Mouse (Mus musculus) monocyte, adult 5-6 weeks (primary cell): ENCODE data around the gene C3. TPM values are rescaled to one million over a fixed set of nuclear protein-coding genes. Genes with fewer than 3 reads are reported as not detected.

ENCODE experiments used
- ATAC-seq: fragments of 153-309, 156-312 bp; replicated peaks from 2 replicates; pipeline ENCODE4 v1.8.0; 2017; ENCODE audit warnings: mild to moderate bottlenecking; ENCODE audit not compliant: low TSS enrichment, insufficient number of reproducible peaks, severe bottlenecking, poor library complexity, low FRiP score
- total RNA-seq: library from RNA; stranded (forward); fragments of 200-1000, 200-491, 200-594 nt; gene quantifications from 3 replicates; pipeline ENCODE4 v1.2.3, GENCODE M21; 2017

The C3 gene
- total RNA-seq, 1 experiment from 2014 or later: 129 TPM

DNA sequence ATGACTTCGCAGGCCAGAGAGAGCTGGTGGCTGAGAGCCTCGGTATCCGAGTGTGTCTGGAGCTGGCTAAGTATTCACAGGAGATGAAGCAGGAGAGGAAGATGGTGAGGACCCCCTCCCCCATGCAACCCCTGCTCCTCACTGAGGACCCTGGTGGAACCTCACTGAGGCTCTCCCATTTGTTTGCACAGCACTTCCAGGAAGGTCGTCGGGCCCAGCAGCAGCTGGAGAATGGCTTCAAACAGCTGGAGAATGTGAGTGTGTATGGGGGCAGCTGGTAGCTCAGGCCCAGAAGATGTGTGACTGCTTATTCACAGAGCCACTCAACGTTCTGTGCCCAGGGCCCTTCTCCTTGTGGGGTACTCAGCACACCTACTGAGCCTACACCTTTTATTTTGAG lies 25.4 kb upstream of the C3 start:
- no peak for ATAC-seq

DNA sequence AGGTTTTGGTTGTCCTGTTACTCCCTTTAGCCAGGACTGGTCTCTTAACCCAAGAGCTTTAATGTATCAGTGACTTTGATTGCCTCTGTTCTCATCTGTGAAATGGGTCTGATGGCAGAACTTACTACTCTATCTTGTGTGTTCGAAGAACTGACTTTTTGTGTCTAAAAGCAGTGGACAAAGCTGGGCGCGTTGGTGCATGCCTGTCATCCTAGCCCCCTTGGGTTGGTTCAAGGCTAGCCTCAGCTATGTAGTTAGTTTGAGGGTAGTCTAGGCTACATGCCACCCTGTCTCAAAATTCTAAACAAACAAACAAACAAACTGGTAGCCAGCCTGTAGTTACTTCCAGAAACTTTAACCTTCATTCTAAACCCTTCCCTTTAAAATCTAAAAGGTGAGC lies 23.5 kb upstream of the C3 start:
- no peak for ATAC-seq

DNA sequence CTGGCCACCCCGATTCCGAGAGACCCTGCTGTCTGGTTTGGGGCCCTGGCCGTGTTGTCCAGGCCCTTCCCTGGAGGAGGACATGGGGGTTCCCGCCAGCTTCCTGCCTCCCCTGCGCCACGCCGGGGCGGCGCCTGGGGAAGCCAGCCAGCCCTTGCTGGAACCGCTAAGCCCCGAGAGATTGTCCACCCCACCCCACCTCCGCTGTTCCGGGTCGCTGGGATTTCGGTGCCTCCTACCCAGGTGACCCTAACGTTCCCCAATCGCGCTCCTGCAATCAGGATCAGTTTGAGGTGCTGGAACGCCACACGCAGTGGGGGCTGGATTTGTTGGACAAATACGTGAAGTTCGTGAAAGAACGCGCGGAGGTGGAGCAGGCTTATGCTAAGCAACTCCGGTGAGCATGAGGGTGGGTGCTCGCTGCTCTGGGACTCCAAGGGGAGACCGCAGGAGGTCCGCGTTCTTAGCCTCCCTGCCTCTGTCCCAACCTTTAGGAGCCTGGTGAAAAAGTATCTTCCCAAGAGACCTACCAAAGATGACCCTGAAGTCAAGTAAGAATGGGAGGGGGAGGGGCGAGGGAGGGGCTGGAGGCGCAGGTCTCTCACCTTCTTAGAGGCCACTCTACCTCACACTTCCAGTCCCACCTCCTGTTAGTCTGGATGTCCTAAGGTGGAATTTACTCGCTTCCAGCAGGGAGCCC lies 22.7 kb upstream of the C3 start:
- no peak for ATAC-seq

DNA sequence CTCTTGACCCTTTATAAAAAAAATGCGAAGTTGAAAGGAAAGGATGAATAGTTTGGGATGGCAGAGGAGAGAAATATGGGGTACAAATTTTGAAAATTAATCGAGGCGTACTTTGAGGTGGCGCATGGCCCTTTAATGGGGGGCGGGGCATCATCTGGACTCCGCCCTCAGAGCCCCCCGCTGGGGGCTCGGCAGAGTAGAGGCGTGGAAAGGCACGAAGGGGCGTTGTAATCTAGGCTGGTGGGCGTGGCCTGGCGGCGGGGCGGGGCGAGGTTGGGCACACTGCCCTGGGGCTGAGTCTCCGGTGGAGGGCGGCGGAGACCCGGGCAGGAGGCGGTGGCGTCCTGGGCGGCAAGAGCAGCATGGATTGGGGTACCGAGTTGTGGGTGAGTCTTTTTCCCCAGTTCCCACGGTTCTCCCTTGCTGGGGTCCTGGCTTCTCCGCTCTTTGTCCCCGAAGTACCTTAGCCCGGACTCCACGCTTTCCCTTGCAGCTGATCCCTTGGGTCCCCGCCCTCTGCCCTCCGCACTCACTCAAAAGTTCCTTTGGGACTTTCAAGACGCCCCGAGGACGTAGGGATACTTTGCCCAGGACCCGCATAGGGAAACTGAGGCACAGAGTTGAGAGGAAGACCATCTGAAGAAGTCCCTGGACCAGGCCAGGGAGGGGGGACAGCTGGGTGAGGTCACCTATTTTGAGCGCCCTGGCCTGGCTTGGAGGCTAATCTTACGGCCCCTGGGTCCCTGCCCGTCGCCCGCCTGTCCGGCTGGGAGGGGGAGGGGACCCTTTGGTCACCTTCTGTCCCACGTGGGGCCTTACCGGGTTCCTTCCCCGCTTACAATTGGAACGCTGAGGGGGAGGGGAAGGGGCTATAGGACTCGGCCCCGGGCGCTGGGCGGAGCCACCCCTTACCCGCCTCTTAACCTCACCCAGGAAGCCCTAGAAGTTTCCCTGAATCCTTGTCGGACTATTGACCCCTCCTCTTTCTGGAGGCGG lies 21.5 kb upstream of the C3 start, which contains the start of gene Trip10:
Gene Trip10 (plus strand): TSS at position 270 of the 996 bp plus-strand sequence.
- ATAC-seq: peak; percentile 48

DNA sequence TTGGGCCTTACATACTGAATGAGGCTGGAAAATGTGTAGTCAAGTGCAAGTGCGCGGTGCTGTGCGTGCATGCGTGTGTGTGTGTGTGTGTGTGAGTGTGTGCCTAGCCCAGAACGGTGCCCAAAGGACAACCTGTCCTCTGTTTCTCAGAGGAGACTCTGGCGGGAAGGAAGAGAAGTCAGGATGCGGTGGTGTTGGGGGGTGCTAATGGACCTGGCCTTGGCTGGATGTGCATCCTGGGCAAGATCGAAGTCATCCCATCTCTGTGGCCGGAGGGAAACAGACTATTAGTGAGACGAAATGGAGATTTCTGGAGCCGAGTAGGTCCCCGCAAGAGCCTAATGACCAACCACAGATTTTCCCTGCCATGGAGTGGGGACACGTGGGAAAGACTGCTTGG lies 20.8 kb upstream of the C3 start:
- no peak for ATAC-seq

DNA sequence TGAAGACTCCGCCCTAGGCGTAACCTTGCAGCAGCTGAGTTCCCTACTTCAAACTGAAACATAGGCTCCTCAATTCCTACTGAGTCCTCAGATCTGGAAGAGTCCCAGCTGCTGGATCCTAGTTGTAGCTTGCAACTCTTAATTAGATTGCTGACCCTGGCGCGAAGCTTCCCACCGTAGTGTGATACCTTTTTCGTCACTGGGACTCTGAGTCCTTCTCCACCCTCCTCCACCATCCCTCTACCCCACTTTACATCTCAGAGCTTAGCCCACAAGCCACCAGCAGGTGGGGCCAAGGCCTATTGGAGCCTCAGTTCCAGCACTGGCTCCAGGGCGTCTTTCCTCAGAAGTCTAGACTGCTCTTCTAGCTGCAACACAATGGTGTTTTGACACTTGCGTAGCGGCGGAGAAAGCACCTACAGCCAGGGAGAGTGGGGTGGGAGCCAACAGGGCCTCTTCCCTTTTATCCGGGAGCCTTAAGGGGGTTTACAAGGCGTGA lies 20.3 kb upstream of the C3 start, which contains the start of gene Gpr108:
Gene Gpr108 (minus strand): TSS at position 246 of the 499 bp plus-strand sequence.
- ATAC-seq: peak; percentile 46

DNA sequence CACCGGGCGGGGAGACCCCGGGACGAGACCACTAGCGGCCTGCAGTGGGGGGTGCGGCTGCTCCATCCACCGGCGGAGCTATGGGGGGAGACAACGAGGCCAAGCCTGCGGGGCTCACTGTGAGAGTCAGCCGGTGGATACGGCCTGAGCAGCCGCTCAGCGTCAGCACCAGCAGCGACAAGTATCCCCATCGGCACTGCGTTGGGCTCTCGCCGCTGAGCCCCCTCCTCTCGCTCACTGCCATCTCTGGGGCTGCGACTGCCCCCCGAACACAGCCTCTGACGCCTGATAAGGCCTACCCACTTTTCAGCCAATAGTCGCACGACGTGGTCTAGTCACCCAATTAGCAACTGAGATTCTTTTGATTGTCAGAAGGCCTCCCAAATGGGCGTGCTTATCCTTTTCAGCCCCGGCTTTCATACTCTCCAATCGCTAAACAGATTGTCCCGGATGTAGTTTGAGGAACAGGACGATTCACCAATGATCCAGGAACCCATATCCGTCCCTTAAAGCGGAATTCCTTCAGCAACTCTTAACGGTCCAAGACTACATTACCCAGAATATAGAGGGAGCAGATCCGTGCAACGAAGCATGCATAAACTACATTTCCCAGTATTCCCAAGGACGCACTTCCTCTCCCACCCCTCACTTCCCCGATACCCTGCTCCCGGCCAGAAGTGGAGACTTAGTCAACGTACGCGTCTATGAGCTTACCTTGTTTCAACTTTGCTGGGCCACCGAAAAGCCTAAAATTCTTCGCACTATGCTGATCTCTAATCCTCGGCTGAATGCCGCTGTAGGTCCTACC lies 19.7 kb upstream of the C3 start:
- ATAC-seq: peak; percentile 78

DNA sequence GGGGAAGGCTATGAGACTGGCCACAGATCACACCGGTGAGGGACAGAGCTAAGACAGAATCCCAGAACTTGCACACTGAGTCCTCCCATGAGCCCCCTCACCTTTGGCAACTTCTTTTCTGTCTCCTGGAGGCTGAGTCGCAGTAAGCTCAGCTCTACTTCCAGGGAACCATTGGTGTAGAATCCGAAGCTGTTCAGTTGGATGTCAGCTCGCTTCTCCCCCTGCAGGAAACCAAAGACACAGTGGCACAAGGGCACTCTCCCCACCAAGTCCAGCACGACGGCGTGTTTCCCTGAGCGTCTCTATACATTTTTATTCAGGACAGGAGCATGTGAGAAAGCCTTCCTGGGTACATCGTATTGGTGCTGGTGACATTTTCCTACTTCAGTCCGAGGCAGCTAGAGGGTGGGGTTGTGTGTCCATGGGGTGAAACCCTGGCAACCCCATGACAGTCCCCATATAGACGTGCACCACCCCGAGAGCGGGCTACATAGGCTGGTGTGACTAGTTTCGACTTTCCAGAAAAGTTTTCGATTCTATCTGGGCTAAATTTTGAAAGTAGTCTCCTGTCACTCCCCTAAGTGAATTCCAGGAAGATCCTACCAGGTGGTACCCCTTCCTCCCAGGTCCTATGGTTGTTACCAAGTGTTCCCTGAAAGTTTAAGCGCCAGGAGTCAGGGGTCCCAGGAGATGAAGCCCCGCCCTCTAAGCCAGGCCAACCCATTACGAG lies 18.9 kb upstream of the C3 start:
- no peak for ATAC-seq

DNA sequence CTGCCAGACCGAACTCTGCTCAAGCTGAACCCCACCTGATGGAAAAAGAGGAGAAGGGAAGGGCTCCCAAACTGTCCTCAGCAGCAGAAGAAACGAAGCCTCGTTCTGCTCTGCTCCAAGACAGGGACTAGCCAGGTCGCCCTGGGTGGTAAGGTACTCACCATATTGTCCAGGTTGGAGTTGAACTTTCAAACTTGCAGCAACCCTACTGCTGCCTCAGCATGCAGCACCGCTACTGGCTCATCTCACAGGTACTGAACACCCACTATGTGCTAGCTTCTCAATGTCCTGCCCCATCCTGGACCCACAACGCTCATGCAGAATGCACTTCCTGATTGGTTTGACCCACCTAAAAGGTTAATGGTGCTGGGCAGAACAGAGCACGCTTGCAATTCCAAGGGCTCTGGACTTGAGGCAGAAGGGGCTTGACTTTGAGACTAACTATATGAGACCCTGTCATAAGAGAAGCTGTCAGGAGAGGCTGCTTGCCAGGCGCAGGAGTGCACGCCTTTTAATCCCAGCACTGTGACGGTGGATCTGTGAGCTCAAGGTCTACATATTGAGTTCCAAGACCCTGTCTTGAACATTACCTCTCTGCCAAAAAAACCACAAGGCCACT lies 17.5 kb upstream of the C3 start:
- ATAC-seq: no peak

DNA sequence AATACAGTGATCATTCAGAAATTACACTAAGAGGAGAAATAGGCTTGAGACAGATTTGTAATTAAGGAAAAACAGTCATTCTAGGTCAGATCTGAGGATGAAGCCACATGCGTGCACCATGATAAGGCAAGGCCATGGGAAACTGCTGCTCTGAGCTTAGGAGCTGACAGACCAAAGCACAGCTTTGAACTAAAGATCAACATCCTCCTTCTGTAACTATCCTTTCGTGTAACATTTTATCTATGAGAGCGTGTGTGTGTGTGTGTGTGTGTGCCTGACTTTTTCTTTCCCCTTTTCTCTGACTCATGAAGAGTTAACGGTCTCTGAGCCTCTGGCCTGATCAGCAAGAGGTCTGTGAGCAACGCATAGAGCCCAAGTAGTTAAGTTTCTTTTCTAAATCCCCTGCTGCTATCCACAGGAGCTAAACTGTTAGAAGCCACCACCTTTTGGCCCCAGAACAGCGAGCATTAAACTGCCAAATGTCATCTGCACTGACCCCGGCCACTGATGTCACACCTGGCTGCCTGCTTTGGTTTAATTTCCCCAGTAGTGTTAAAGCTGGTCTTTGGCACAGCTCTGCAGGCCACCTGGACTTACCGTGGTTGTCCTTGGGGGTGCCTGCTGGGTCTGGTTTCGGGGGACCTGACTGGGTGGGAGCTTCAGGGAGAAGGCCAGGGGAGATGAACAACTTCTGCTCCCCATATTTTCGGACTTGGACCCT lies 15.9 kb upstream of the C3 start:
- no peak for ATAC-seq

DNA sequence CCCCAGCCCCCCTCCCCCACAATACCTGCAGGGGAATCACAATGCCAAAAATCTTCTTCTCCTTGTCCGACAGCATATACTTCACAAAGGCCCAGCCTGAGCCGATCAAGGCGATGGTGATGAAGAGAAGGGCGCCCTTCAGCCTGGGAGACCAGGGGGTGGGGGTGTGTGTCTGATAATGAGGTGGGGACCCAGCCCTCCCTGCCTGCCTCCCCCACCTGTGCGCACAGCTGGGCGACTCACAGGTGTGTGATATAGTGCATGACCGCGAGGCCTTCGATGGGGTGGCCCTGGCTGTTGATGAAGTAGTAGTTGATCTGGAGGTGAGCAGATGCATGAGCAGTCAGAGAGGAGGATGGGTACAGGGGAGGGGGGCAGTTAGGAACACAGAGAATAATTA lies 9.2 kb upstream of the C3 start:
- ATAC-seq: no peak

DNA sequence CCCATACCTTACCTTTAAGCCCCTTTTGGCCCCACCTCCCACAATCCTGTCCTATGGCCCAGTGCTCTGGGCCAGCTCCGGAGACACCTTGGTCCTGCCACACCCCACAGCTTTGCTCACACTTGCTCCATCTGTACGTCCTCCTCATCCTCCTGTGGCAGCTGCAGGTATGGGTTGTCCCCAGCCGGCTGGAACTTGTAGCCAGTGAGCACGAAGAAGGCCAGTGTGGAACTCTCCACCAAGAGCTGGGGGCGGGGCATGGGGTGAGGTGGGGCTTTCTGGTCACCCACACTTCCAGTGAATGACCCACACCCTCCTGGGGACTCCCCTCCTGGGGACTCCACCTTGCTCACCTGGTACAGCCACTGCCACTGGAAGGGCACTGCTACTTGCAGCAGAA lies 7.9 kb upstream of the C3 start:
- ATAC-seq: no peak

DNA sequence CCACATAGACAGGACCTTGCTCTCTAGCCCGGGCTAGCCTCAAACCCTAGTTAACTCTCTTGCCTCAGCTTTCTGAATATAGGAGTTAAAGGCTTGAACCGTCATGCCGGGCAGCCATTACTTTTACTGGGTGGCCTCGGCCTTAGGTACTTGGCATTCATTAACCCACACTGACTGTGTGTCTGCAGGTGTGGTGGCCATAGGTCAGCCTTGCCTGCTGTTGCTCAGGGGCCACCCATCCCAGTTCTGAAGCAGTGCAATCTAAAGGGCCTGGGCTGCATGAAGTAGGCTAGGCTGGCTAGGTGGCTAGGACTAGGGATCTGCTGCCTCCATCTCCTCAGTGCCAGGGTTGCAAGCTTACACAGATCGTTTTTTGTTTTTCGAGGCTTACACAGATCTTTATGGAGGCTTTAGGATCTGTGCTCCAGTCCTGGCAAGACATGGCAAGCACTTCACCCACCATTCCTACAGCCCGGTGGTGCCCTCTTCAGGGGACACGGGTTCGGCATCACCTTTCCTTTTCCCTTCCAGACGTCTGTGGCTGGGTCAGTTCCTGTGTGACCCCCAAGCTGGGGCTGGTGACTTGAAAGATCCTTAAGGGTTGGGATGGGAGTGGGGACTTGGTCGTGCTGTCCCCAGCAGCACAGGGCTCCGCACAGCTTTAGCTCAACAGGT lies 6.5 kb upstream of the C3 start:
- no peak for ATAC-seq

DNA sequence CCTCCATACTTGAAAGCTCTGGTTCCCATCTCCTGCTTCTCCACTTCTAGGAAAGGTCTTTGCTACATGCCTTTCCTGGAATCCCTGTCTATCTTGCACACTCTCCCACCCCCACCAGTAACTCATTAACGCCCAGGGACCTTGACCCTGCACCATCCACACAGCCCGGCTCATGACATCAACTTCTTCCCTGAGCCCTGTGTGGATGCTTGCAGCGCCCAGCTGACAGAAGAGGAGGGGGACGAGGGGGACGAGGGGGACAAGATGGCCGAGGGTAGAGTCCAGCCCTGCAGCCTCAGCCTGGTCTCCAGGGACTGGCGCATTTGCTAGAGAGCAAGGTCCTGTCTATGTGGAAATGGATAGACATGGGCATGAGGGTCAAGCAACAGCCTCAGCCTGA lies 5.1 kb upstream of the C3 start:
- no peak for ATAC-seq

DNA sequence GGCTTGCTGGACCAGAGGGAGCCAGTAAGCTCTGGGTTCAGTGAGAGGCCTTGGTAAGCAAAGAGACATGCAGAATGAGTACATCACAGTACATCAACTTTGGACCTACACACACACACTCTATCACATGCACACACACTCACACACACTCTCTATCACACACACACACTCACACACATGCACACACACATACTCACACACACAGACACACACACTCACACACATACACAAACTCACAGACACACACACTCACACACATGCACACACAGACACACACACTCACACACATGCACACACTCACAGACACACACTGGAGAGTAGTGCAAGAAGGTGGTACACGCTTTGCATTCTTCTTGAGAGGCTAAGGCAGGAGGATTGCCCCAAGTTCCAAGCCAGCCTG lies 4.3 kb upstream of the C3 start:
- ATAC-seq: no peak

DNA sequence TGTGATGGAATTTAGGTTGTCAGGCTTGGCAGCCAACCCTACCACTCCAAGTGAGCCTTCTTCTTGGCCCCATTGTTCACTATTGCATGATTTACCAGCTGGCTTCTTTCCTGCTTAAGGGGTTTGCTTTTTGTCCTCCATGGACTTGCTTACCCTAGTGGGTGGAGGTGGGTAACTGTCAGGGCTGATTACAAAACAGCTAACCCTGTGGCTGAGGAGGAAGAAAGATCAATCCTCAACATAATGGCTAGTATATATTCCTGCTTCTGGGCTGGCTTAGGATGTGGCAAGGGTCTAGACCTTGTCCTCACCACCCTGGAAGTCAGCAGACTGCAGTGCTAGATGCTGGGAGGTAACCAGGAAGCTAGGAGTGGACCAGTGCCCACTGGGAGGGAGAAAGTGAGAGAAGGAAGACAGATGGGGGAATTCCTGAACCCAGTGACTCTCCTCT lies 3.4 kb upstream of the C3 start:
- no peak for ATAC-seq

DNA sequence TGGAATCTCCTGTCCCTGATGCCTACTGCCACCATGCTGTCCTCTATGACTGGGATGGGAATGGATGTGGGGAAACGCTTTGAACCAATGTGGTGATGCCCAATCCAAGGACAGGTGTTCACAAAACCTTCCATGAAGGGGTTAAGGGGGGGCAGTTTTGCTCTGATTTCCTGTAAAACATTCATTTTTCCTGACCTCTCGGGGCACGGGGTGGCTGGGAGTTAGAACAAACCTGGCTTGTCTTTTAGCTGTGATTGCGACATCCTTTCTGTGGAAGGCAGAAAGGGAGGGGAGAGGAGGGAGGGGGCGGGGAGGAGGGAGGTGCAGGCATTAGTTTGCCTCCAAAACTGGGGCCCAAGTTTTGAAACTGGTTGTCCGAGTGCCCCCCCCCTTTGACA lies 2.8 kb upstream of the C3 start:
- no peak for ATAC-seq
